Mouse (Mus musculus) embryonic stem cell, embryonic (primary cell): Measurements from ENCODE around the gene Msl3l2.

Experiments
- CTCF ChIA-PET, 4 experiments: fragments of 300-600 bp in 2 of 4; fragments of 350-600 bp in 2 of 4; sonication (Branson Sonifier 250); formaldehyde crosslinking; loops; one replicate each; lab custom pipeline; 2022; ENCODE audit warnings: inconsistent platforms in 2 of 4; lab: Charles Lee
- POLR2A ChIA-PET, 4 experiments: fragments of 300-600 bp in 2 of 4; fragments of 350-600 bp in 2 of 4; sonication (Branson Sonifier 250); formaldehyde crosslinking; loops; one replicate each; lab custom pipeline; 2022; ENCODE audit warnings: antibody characterized with exemption in 4 of 4, inconsistent platforms in 1 of 4; lab: Charles Lee

The Msl3l2 gene

DNA sequence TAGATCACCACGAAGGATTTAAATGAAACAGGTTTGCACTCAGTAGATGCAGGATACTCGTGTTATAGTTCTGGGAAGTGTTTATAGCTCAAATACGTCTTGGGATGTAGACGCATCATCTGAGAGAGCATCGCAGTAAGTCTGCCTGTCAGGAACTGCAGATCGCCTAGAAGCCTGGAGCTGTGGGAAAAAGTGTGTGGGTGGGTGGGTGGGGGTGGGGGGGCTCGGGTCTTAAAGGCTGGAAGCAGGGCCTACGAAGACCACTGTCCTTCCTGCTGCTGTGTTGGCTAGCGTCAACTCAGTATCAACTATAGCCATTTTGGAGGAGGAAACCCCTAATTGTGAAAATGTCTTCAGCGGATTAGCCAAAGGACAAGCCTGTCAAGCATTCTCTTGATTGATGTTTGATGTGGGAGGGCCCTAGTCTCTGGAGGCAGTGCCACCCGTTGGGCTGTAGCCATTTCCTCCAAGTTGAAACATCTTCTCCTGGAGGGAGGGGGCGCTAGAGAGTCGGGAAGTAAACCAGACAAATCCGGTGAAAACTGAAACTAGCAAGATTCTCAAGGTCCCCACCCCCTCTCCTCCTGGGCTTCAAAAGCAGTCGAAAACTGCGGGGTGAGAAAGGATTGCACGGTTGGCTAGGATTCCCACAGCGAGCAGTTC lies at the start of gene Msl3l2:
Msl3l2 (plus strand) TSS at position 585 of the 663 bp plus-strand sequence.
- CTCF ChIA-PET, result no interaction called here
- POLR2A ChIA-PET, result interaction anchor here in 3 of 4 experiments (0.7 to 1.5 kb wide), 3 partner anchors 9 to 91 kb away, joined by 3 to 6 read pairs (median 4); no protein-coding TSS in a partner anchor

DNA sequence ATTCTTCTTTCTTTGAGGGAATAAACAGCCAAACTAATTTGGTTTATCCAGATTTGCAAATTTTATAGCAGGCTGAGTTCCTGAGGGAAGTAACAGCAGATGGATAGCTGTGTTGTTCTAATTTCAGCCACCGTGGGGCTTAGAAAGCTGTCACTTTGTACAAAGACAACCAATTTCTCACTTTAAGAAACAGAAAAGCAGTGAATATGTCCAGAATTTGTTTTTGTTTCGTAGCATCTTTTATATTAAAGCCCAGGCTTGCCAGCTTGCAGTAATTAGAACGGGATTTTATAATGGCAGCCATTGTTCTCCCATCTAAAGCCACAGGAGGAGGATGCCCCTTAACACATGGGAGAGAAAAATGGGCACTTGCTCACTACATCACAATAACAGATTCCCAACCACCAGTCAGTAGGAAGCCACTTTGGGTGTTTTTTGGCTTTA lies 47.7 kb upstream of the Msl3l2 start:
- ChIA-PET CTCF (no interaction called here), POLR2A (no interaction called here)

DNA sequence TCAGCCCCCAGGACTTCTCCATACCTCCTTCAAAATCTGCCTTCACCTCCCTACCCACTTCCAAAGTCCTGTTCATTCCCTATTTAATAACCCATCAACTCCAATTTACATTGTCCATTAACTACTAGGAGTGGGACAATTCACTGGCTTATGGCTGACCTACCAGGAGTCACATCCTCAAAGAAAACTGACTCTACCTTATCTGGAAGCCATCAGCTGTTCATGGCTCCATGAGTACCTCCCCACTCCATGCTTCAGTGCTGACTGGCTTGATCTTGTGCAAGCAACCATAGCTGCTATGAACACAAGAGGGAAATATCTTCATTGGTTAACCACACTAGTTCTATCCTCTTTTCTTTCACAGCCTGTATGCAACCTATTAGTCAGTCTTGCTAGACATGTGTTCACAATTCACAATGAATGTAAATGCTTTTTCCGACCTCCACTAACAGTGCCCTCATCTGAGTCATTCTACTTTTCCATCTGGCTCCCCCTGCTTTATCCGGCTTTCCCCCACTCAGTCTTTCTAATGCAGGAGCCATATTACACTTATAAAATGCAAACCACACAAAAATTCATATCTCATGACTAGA lies 45.4 kb upstream of the Msl3l2 start:
- CTCF ChIA-PET, result interaction anchor here in 1 of 4 experiments (0.6 kb wide), 1 partner anchor 764 kb away, joined by 4 read pairs; no protein-coding TSS in a partner anchor
- POLR2A ChIA-PET, result no interaction called here

DNA sequence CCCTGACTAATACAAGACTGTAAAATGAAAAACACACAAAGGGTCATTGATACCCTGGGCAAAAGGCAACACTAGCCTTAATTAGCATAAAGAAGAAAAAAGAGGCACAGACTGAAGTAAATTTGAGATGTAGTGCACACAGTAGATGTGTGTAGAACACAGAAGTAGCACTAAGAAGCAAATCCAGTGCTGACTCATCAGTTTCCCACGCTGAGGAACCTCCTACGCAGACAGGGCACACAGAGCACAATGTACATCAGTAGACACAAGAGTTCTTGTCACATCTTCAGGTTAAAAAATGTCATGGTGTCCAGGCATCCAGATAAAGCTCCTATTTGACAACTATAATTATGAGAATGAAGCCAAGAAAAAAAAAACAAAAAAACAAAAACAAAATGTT lies 44.0 kb upstream of the Msl3l2 start:
- POLR2A ChIA-PET, result no interaction called here
- CTCF ChIA-PET, result no interaction called here

DNA sequence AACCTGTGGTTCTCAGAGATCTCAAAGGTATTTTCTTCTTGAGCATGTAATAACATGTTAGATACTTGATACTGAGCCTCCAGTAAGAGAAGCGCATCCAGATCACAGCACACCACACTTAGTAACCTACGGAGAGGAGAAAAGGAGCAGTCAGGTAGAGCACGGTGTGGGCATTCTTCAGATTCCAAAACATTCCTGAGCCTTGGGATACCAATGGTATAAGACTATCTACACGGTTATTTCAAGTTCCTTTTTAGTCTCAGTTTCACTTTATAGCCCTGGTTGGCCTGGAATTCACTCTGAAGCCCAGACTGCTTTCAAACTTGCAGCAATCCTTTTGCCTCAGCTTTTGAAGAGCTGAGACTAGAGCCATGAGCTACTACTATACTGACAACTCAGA lies 17.0 kb upstream of the Msl3l2 start:
- CTCF ChIA-PET, result no interaction called here

DNA sequence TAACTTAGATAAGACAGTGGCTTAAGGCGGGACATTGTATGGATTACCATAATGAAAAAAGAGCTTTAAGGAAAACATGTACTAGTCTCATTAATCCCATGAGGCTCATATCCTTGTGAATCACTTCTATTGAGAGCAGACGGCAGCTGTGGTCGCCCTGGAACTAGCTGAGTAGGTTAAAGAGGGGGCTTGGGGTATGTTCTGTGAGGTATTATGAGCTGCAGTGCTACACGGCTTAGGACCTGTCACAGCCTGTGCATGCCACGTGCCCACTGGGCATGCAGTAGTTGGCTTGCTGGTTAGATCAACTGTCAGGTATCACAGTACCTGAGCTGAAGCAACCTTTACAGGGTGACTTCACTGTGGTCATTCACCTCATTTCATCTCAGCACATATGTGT lies 12.1 kb upstream of the Msl3l2 start:
- ChIA-PET CTCF (no interaction called here), POLR2A (no interaction called here)

More for the DNA sequence above, 17.0 kb upstream of the Msl3l2 start:
- POLR2A ChIA-PET, result no interaction called here

DNA sequence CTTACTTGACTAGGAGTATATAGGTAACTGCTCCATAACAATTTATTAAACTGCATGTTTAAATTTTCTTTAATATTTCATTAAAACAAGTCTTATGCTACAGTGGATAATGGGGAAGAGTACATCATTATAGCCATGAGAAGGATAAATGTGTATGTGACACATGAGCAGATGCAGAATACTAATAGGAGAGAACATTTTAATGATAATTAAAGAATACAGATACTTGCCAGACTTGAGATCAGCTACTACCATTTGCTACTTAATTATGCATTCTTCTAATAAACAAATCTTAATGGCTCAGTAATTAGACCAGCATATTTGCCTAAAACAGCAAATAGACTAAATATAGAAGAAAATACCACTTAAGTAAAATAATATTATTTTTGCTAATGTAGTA lies 10.0 kb upstream of the Msl3l2 start:
- POLR2A ChIA-PET, result no interaction called here
- CTCF ChIA-PET, result no interaction called here

DNA sequence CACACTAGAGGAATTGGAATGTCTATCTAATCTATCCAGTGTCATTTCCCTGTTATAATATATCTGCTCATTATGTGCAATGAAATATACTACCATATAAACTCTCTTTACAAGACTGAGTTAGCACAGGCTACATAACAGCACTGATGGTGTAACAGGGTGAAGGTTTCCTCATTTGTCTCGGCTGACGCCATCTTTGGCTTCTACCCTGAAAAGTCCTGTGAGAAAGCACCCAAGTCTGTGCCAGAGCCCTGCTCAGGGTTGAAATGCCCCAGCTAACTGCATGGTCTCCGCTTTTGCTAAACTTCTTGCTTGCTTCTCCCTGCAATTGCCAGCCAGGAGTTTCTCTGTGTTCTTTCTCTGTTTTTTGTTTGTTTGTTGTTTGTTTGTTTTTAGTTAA lies 7.6 kb upstream of the Msl3l2 start:
- CTCF ChIA-PET, result no interaction called here
- POLR2A ChIA-PET, result interaction anchor here in 1 of 4 experiments (1.2 kb wide), 1 partner anchor 9 kb away, joined by 3 read pairs; no protein-coding TSS in a partner anchor

DNA sequence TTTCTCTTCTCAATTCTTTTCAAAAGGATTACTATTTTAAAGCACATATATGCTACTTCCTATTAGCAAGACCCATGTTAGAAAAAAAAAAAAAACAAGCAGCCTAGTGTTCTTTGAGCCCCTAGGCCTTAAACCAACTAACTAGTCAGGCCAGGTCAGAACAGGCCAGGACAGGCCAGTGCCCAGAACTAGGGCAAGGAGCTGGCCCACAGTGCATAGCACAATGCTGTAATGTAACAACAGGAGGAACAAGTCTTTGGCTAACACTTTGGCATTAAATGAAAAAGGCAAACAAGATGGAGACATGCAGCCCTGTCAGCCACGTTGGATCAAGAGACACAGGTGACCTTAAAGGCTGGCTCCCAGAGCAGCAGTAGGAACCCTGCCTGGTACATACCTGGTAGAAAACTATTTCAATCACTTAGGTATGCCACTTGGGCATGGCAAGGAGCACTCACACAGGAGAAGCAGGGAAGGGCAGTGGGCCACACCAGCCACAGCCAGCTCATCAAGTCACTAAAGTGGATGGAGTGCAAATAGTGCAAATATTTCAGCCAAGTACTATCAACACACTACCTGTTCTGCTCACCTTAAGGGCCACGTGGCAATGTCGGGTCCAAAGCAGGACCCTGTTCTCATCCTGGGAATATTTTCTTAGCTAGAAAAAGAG lies 6.9 kb upstream of the Msl3l2 start:
- ChIA-PET POLR2A (no interaction called here), CTCF (no interaction called here)

DNA sequence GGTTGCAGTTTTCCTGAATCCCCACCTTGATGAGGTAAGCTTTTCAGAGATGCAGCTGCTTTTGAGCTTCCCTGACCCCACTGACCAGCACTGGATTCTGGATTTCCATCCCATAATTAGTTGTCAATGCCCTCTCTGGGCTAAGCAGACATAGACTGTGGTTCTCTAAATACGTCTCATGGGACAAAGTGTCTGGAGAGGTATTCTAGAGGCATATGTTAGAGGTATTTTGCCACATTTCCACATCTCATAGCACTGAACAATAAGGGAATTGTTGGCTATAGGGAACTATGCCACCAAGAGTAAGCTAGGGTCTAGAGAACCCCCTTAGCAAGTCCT lies 248 bp downstream of the Msl3l2 start:
- CTCF ChIA-PET, result no interaction called here
- POLR2A ChIA-PET, result interaction anchor here in 2 of 4 experiments (0.8 to 1.5 kb wide), 2 partner anchors 9 kb away, joined by 3 to 4 read pairs; no protein-coding TSS in a partner anchor

DNA sequence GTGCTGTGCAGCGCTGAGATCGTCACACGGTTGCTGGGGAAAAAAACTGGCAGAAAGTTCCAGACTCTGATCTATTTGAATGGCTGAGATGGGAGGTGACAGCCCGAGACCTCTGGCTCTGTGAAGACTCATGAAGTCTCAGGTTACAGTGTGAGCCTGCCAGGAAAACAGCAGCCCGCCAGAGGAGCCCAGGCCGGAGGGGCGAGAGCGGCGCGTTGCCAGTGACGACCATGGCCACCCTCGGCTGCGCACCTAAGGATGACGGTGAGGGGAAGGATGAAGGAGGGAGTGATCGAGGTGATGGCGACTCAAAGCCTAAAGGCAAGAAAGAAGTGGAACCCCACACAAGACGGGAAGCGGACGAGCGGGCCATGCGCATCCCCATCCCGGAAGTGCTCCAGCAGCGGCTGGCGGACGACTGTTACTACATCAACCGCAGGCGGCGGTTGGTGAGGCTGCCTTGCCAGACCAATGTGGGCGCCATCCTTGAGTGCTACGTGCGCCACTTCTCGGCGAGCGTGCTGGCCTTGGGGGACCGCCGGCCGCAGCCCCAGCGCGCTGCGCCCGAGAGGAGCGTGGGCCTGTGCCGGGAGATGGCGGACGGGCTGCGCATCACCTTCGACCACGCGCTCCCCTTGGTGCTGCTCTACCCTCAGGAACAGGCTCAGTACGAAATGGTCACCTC lies 8.4 kb downstream of the Msl3l2 start:
- CTCF ChIA-PET, result no interaction called here
- POLR2A ChIA-PET, result interaction anchor here in 2 of 4 experiments (1.0 to 1.5 kb wide), 5 partner anchors 8 to 12 kb away, joined by 3 to 4 read pairs (median 3); partner anchors contain the start of gene Msl3l2 (in 2 of the 2)

DNA sequence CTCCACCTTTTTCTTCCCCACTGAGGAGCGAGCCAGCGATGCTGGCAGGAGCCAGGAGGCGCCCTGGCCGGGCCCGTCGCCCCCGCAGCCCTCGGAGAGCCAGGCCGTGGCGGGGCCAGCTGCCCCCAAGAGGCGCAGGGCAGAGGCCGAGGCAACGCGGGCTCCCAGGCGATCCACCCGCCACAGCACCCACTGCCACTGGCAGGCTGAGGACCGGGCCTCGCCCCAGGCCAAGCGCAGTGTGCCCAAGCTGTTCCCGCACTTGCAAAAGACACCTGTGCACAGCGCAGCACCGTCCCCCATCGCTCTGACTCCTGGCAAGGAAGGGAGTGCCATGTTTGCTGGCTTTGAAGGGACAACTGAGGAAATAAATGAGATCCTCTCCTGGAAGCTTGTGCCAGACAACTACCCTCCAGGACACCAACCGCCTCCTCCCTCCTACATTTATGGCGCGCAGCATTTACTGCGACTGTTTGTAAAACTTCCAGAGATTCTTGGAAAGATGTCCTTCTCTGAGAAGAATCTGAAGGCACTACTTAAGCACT lies 9.0 kb downstream of the Msl3l2 start:
- ChIA-PET CTCF (interaction anchor here in 2 of 4 experiments (0.7 to 1.0 kb wide), 2 partner anchors 47 to 144 kb away, joined by 3 read pairs; no protein-coding TSS in a partner anchor), POLR2A (interaction anchor here in 2 of 4 experiments (0.6 to 1.5 kb wide), 6 partner anchors 9 to 1696 kb away, joined by 3 to 4 read pairs (median 3); partner anchors contain the start of gene Msl3l2 (in 2 of the 2))

DNA sequence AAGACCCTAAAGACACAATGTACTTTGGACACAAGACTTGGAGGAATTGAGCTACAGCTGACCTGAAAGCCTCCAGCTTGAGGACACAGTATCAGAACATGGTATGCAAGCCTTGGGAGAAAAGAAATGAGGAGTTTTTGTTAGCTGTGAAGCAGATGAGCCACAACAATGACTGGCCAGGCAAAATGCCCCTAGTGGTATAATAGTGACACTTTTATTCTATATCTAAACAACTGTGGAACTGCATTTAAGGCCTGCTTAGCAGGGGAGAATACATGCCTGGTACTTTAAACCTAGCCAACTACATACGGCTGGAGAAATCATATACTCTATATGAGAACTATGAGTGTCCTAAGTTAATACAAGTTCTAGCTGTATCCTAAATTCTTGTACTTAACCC lies 20.3 kb downstream of the Msl3l2 start:
- CTCF ChIA-PET, result interaction anchor here in 1 of 4 experiments (0.5 kb wide), 1 partner anchor 236 kb away, joined by 3 read pairs; no protein-coding TSS in a partner anchor
- POLR2A ChIA-PET, result no interaction called here

DNA sequence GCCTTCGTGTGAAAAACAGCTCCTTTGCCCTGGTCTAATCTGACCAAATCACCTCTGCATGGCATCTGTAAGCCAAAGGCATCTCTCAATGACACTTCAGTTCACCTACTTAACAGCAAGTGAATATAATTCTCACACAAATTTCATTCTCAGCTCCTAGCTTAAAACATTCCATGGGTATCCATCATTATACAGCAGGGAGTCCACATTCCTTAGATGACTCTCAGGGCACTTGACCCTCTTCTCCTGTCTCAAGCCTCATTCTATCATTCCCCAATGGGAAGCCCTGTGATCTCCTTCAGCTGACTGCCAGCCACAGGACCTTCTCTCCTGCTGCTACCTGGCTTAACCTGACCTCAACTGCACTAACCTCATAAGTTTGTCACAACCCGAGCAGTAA lies 22.9 kb downstream of the Msl3l2 start:
- CTCF ChIA-PET, result interaction anchor here in 1 of 4 experiments (0.6 kb wide), 1 partner anchor 12 kb away, joined by 5 read pairs; no protein-coding TSS in a partner anchor

DNA sequence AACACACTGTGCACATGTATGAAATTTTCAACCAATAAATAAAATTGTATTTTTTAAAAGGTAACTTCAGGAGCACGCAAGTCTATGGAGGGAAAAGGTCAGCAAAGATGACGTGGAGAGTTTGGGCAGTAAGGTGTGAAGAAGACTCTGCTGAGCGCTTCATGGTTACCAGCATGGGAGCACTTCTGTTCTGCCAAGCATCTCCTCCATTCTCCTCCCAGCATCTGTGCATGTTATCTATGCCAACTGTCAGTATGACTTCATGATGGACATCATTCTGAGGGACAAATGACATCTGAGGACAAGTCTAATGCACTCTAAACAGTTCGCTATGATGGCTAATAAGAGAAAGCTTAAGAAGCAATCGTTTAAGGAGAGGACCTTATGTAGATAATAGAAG lies 30.5 kb downstream of the Msl3l2 start:
- ChIA-PET POLR2A (no interaction called here), CTCF (interaction anchor here in 1 of 4 experiments (0.5 kb wide), 1 partner anchor 858 kb away, joined by 3 read pairs; no protein-coding TSS in a partner anchor)

More for the DNA sequence above, 22.9 kb downstream of the Msl3l2 start:
- POLR2A ChIA-PET, result interaction anchor here in 1 of 4 experiments (0.6 to 1.2 kb wide), 2 partner anchors 8 to 245 kb away, joined by 3 read pairs; no protein-coding TSS in a partner anchor

DNA sequence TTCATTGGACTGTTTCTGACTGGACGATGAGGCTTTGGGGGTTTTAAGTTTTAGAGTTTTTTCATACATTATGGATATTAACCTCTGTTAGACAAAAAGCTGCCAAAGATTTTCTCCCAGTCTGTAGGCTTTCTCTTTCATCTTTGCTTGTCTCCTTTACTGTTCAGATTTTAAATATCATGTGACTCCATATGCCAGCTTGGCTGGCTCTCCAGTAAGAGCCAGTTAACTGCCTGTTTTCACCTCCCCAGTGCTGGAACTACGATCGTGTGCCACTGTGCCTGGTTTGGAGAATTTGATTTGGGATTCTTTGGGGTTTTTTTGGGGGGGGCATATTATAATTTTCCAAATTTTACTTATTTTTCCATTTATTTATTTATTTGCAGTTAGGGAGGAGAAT lies 42.2 kb downstream of the Msl3l2 start:
- ChIA-PET POLR2A (no interaction called here), CTCF (interaction anchor here in 1 of 4 experiments (0.7 kb wide), 1 partner anchor 185 kb away, joined by 5 read pairs; no protein-coding TSS in a partner anchor)

DNA sequence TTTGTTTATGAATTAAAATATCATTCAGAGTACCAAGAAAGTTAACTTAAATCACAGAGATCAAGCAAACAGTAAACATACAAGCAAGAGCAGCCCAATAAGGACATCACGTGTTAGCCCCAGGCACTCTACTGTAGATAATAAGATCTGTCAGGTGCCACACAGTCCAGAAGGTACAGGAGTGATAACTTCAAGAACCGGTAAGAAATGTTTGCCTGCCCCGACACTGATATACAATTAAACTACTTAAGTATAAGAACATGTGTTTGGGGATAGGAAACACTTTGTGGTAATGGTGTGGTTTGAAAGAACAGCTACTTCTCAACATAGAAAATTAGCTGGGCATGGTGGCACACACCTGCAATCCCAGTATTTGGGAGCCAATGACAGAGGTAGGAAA lies 50.2 kb downstream of the Msl3l2 start:
- CTCF ChIA-PET, result no interaction called here
- POLR2A ChIA-PET, result no interaction called here

DNA sequence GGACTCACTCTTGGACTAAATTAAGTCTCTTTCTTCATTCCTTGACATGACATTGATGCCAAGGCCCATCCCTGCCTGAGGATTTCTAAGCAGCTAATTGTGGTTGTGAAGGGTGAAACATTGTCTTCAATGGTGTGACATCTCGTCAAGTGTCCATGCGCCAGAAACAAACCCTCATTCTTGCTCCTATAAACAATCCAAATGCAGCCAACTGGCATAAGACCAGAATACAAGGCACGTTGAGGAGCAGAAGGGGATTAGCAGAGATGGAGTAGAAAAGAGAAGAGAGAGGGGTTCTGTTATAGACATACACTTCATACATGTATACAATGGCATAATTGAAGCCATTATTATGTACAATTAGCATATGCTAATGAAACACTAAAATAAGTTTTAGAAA lies 51.5 kb downstream of the Msl3l2 start:
- ChIA-PET CTCF (no interaction called here), POLR2A (no interaction called here)

DNA sequence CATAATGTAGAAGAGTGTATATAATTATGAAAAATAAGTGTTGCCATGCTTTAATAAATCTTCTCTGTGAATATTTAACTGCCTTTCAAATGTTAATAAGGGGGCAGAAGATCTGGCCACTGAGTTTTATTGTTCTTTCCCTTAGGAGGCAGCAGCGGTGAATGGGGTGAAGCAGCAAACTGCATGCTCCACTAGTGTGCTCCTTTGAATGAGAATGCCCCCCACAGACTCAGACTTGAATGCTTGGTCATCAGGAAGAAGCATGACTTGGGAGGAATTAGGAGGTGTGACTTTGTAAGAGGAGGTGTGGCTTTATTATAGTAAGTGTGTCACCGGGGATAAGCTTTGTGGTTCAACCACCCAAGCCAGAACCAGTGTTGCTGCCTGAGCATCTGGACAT lies 52.0 kb downstream of the Msl3l2 start:
- ChIA-PET CTCF (no interaction called here), POLR2A (no interaction called here)
